Mouse (Mus musculus): ENCODE data around the gene Sdsl. TPM values are rescaled to one million over a fixed set of nuclear protein-coding genes. Genes with fewer than 3 reads are reported as not detected.
A peak's percentile ranks its signal among the peaks of the same experiment; 100 is the strongest.

The Sdsl gene
- polyA plus RNA-seq, 1 experiment from 2014 or later = 6.1 TPM

- Histone ChIP-seq H3K27ac (0 out of 2 replicates have a peak overlapping the region, but pooled peaks have one; percentile 51), H3K4me3 (replicated peaks; ENCODE audit: low read length) (no peak overlapping the region)
- no peak for DNase-seq (ENCODE audit: low spot score)
Observed at GRCm38 (mm10) chr5:120454756-120455337, 17.8 kb downstream of the Sdsl start.

GRCm38 (mm10) chr5:120447305-120447704 is 25.3 kb downstream of the Sdsl start:
- H3K4me3 ChIP-seq (replicated peaks; ENCODE audit: low read length) = no peak overlapping the region
- no peak for ATAC-seq (ENCODE audit: low FRiP score)
- no peak overlapping the region for H3K4me2 ChIP-seq (replicated peaks)
- H3K9me3 ChIP-seq (ENCODE audit: control insufficient read depth, low read length) = no peaks in the 10 kb centered on the region
- peak; percentile 30 for DNase-seq (ENCODE audit: low spot score)
- 44% methylated on average over 13 of the region's 13 CpGs for WGBS
- no peak overlapping the region for H3K9ac ChIP-seq
- no peaks in the 10 kb centered on the region for H3K4me1 ChIP-seq (replicated peaks; ENCODE audit: control insufficient read depth, insufficient read depth, low read length)
- H3K27ac ChIP-seq = no peak overlapping the region
- peaks cover 9% of the 10 kb centered on the region; the same call in 1 of the 2 replicates for H3K27me3 ChIP-seq (ENCODE audit: control insufficient read depth, insufficient read depth, low read length)
- H3K36me3 ChIP-seq (replicated peaks; ENCODE audit: control insufficient read depth, insufficient read depth) = no peaks in the 10 kb centered on the region

More at GRCm38 (mm10) chr5:120454756-120455337, 17.8 kb downstream of the Sdsl start:
- H3K4me1 ChIP-seq (replicated peaks; ENCODE audit: control insufficient read depth, insufficient read depth, low read length) = no peaks in the 10 kb centered on the region
- no peaks in the 10 kb centered on the region for H3K27me3 ChIP-seq (ENCODE audit: control insufficient read depth, insufficient read depth, low read length)
- no peak for ATAC-seq (ENCODE audit: low FRiP score)
- no peaks in the 10 kb centered on the region for H3K36me3 ChIP-seq (replicated peaks; ENCODE audit: control insufficient read depth, insufficient read depth)
- H3K4me2 ChIP-seq (replicated peaks) = 0 out of 2 replicates have a peak overlapping the region, but pooled peaks have one; percentile 2
- H3K9me3 ChIP-seq (ENCODE audit: control insufficient read depth, low read length) = no peaks in the 10 kb centered on the region
- WGBS = 67% methylated on average over 14 of the region's 14 CpGs
- H3K9ac ChIP-seq = no peak overlapping the region

- WGBS = 7% methylated on average over 13 of the region's 14 CpGs
- Histone ChIP-seq H3K27me3 (ENCODE audit: control insufficient read depth, insufficient read depth, low read length) (peaks cover 41% of the 10 kb centered on the region), H3K36me3 (replicated peaks; ENCODE audit: control insufficient read depth, insufficient read depth) (peaks cover 15% of the 10 kb centered on the region; the same call in 1 of the 2 replicates), H3K27ac (peak overlapping the region; percentile 95; the same call in 1 of the 2 replicates), H3K4me1 (replicated peaks; ENCODE audit: control insufficient read depth, insufficient read depth, low read length) (peaks cover 6% of the 10 kb centered on the region; the same call in 1 of the 2 replicates), H3K4me2 (replicated peaks) (peak overlapping the region; percentile 71), H3K4me3 (replicated peaks; ENCODE audit: low read length) (peak overlapping the region; percentile 77), H3K9ac (peak overlapping the region; percentile 95), H3K9me3 (ENCODE audit: control insufficient read depth, low read length) (no peaks in the 10 kb centered on the region)
- ATAC-seq (ENCODE audit: low FRiP score) = peak; percentile 53; the same call in 1 of the 2 replicates
- peak; percentile 97 for DNase-seq (ENCODE audit: low spot score)
Observed at GRCm38 (mm10) chr5:120440733-120441132, 31.9 kb downstream of the Sdsl start.

GRCm38 (mm10) chr5:120439887-120440670 is 32.5 kb downstream of the Sdsl start:
- H3K27me3 ChIP-seq (ENCODE audit: control insufficient read depth, insufficient read depth, low read length) = peaks cover 48% of the 10 kb centered on the region
- H3K9me3 ChIP-seq (ENCODE audit: control insufficient read depth, low read length) = no peaks in the 10 kb centered on the region
- H3K9ac ChIP-seq = peak overlapping the region; percentile 95
- no peak for DNase-seq (ENCODE audit: low spot score)
- 0 out of 2 replicates have a peak, but pooled peaks have one; percentile 21 for ATAC-seq (ENCODE audit: low FRiP score)
- peak overlapping the region; percentile 71 for H3K4me2 ChIP-seq (replicated peaks)
- peak overlapping the region; percentile 95 for H3K27ac ChIP-seq
- H3K36me3 ChIP-seq (replicated peaks; ENCODE audit: control insufficient read depth, insufficient read depth) = peaks cover 15% of the 10 kb centered on the region; the same call in 1 of the 2 replicates
- peak overlapping the region; percentile 77 for H3K4me3 ChIP-seq (replicated peaks; ENCODE audit: low read length)
- 2% methylated on average over 61 of the region's 61 CpGs for WGBS
- H3K4me1 ChIP-seq (replicated peaks; ENCODE audit: control insufficient read depth, insufficient read depth, low read length) = peaks cover 6% of the 10 kb centered on the region; the same call in 1 of the 2 replicates

GRCm38 (mm10) chr5:120438991-120439710 is 33.5 kb downstream of the Sdsl start:
- WGBS = 1% methylated on average over 27 of the region's 27 CpGs
- Histone ChIP-seq H3K9ac (peak overlapping the region; percentile 95), H3K9me3 (ENCODE audit: control insufficient read depth, low read length) (no peaks in the 10 kb centered on the region), H3K4me3 (replicated peaks; ENCODE audit: low read length) (peak overlapping the region; percentile 77), H3K36me3 (replicated peaks; ENCODE audit: control insufficient read depth, insufficient read depth) (peaks cover 15% of the 10 kb centered on the region), H3K4me1 (replicated peaks; ENCODE audit: control insufficient read depth, insufficient read depth, low read length) (peaks cover 6% of the 10 kb centered on the region; the same call in 1 of the 2 replicates), H3K27me3 (ENCODE audit: control insufficient read depth, insufficient read depth, low read length) (peaks cover 57% of the 10 kb centered on the region), H3K4me2 (replicated peaks) (peak overlapping the region; percentile 71), H3K27ac (peak overlapping the region; percentile 95)
- ATAC-seq (ENCODE audit: low FRiP score) (no peak), DNase-seq (ENCODE audit: low spot score) (no peak)

GRCm38 (mm10) chr5:120438469-120438868 is 34.1 kb downstream of the Sdsl start:
- Histone ChIP-seq H3K36me3 (replicated peaks; ENCODE audit: control insufficient read depth, insufficient read depth) (peaks cover 15% of the 10 kb centered on the region), H3K27me3 (ENCODE audit: control insufficient read depth, insufficient read depth, low read length) (peaks cover 62% of the 10 kb centered on the region), H3K4me2 (replicated peaks) (peak overlapping the region; percentile 71), H3K4me1 (replicated peaks; ENCODE audit: control insufficient read depth, insufficient read depth, low read length) (peaks cover 6% of the 10 kb centered on the region; the same call in 1 of the 2 replicates), H3K27ac (peak overlapping the region; percentile 95), H3K4me3 (replicated peaks; ENCODE audit: low read length) (peak overlapping the region; percentile 77), H3K9ac (peak overlapping the region; percentile 95), H3K9me3 (ENCODE audit: control insufficient read depth, low read length) (no peaks in the 10 kb centered on the region)
- WGBS = 0% methylated on average over 13 of the region's 13 CpGs
- DNase-seq (ENCODE audit: low spot score) (no peak), ATAC-seq (ENCODE audit: low FRiP score) (no peak)

GRCm38 (mm10) chr5:120437986-120438385 is 34.6 kb downstream of the Sdsl start:
- Histone ChIP-seq H3K4me2 (replicated peaks) (peak overlapping the region; percentile 71), H3K27me3 (ENCODE audit: control insufficient read depth, insufficient read depth, low read length) (peaks cover 60% of the 10 kb centered on the region), H3K9ac (peak overlapping the region; percentile 95), H3K36me3 (replicated peaks; ENCODE audit: control insufficient read depth, insufficient read depth) (peaks cover 15% of the 10 kb centered on the region), H3K27ac (peak overlapping the region; percentile 95), H3K4me1 (replicated peaks; ENCODE audit: control insufficient read depth, insufficient read depth, low read length) (peaks cover 6% of the 10 kb centered on the region; the same call in 1 of the 2 replicates), H3K9me3 (ENCODE audit: control insufficient read depth, low read length) (no peaks in the 10 kb centered on the region), H3K4me3 (replicated peaks; ENCODE audit: low read length) (peak overlapping the region; percentile 77)
- DNase-seq (ENCODE audit: low spot score) = no peak
- no peak for ATAC-seq (ENCODE audit: low FRiP score)
- under 1% methylated on average over 33 of the region's 33 CpGs for WGBS

GRCm38 (mm10) chr5:120437539-120437938 is 35.1 kb downstream of the Sdsl start:
- DNase-seq (ENCODE audit: low spot score) = no peak
- peak overlapping the region; percentile 95 for H3K9ac ChIP-seq
- peak overlapping the region; percentile 77 for H3K4me3 ChIP-seq (replicated peaks; ENCODE audit: low read length)
- H3K36me3 ChIP-seq (replicated peaks; ENCODE audit: control insufficient read depth, insufficient read depth) = peaks cover 15% of the 10 kb centered on the region
- H3K4me1 ChIP-seq (replicated peaks; ENCODE audit: control insufficient read depth, insufficient read depth, low read length) = peaks cover 6% of the 10 kb centered on the region; the same call in 1 of the 2 replicates
- peaks cover 61% of the 10 kb centered on the region for H3K27me3 ChIP-seq (ENCODE audit: control insufficient read depth, insufficient read depth, low read length)
- ATAC-seq (ENCODE audit: low FRiP score) = no peak
- no peaks in the 10 kb centered on the region for H3K9me3 ChIP-seq (ENCODE audit: control insufficient read depth, low read length)
- WGBS = under 1% methylated on average over 17 of the region's 17 CpGs
- peak overlapping the region; percentile 71 for H3K4me2 ChIP-seq (replicated peaks)
- peak overlapping the region; percentile 95 for H3K27ac ChIP-seq

Measured in hindbrain, embryonic 14.5 days (tissue).